8 mouse cellular contexts compared by ENCODE assay signal in the genomic region with DNA sequence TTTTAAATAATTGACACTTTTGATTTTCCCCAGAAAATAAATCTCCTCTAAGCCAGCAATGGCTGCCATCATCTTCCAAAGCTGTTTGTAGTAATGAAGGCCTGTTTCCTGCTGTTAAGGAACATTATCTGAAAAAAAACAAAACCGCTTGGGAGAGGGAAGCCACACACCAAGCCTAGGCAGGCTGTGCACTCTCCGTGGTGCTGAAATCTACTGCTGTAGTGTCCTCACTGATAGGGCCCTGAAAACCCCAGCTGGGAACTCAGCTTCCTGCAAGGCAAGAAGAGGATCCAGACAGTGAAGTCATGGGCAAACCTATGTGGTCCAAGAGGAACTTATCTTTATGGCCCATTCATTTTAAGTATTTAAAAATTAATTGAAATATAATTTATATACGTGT.
DNase-seq lines count a peak whose midpoint lies in the region; ATAC-seq and TF ChIP-seq lines count a peak whose summit lies in the region.

No protein-coding gene starts in this region.

- H3K9me3 ChIP-seq in kidney, embryonic 14.5 days (ENCODE audit: control insufficient read depth, low read length): no peaks in the 10 kb centered on the region
- no peaks in the 10 kb centered on the region for H3K9me3 ChIP-seq in neural tube, embryonic 11.5 days (ENCODE audit: control insufficient read depth, low read length)

- H3K9ac ChIP-seq in kidney, embryonic 14.5 days (ENCODE audit: low read depth, low read length): no peak overlapping the region
- H3K9ac ChIP-seq in neural tube, embryonic 11.5 days (ENCODE audit: low read length): no peak overlapping the region

- WGBS in kidney, adult 2 months: 19% methylated on average over 3 of the region's 3 CpGs
- 17% methylated on average over 3 of the region's 3 CpGs for WGBS in kidney, embryonic 14.5 days
- 16% methylated on average over 3 of the region's 3 CpGs for WGBS in neural tube, embryonic 11.5 days

- no peaks in the 10 kb centered on the region for H3K27me3 ChIP-seq in kidney, adult 2 months (replicated peaks; ENCODE audit: control insufficient read depth, insufficient read depth, low read length)
- H3K27me3 ChIP-seq in kidney, embryonic 14.5 days (ENCODE audit: control insufficient read depth, insufficient read depth, low read length): no peaks in the 10 kb centered on the region
- no peaks in the 10 kb centered on the region for H3K27me3 ChIP-seq in neural tube, embryonic 11.5 days (ENCODE audit: control insufficient read depth, insufficient read depth, low read length)

- H3K4me2 ChIP-seq in kidney, embryonic 14.5 days (replicated peaks; ENCODE audit: low read depth, low read length): no peak overlapping the region
- no peak overlapping the region for H3K4me2 ChIP-seq in neural tube, embryonic 11.5 days (ENCODE audit: low read depth)

- DNase-seq in kidney, adult 2 months: peak; percentile 13
- peak; percentile 16 to 64 for DNase-seq in adrenal gland, adult (ENCODE audit: inconsistent age in 2 of 2, low spot score in 1 of 2)
- DNase-seq in heart, postnatal 10 days: peak; percentile 44 to 62
- DNase-seq in neural tube, embryonic 11.5 days (ENCODE audit: low spot score): peak; percentile 60
- no peak for DNase-seq in natural killer cell, adult 2 months (ENCODE audit: low spot score in 2 of 2)
- DNase-seq in frontal cortex, postnatal 25 days (ENCODE audit: low spot score in 2 of 2): no peak
- no peak for DNase-seq in spleen, postnatal 14 days (ENCODE audit: low spot score in 2 of 2)

- no peak overlapping the region for H3K4me3 ChIP-seq in kidney, adult 2 months (ENCODE audit: insufficient read depth, low read depth, low read length)
- no peak overlapping the region for H3K4me3 ChIP-seq in kidney, embryonic 14.5 days (ENCODE audit: low read length)
- no peak overlapping the region for H3K4me3 ChIP-seq in neural tube, embryonic 11.5 days (ENCODE audit: low read depth, low read length)

- no peak for TF ChIP-seq POLR2A in kidney, adult 2 months (IDR thresholded peaks at IDR 0.05; ENCODE audit: low read depth, low read length)

- no peaks in the 10 kb centered on the region for H3K36me3 ChIP-seq in kidney, adult 2 months (ENCODE audit: control insufficient read depth, insufficient read depth, low read length)
- no peaks in the 10 kb centered on the region for H3K36me3 ChIP-seq in kidney, embryonic 14.5 days (ENCODE audit: control insufficient read depth, insufficient read depth, low read length)
- no peaks in the 10 kb centered on the region for H3K36me3 ChIP-seq in neural tube, embryonic 11.5 days (ENCODE audit: control insufficient read depth, insufficient read depth, low read length)

- no peak overlapping the region for H3K27ac ChIP-seq in kidney, adult 2 months (ENCODE audit: insufficient read depth, low read depth, low read length)
- no peak overlapping the region for H3K27ac ChIP-seq in kidney, embryonic 14.5 days (ENCODE audit: low read depth, low read length)
- H3K27ac ChIP-seq in neural tube, embryonic 11.5 days (ENCODE audit: low read depth, low read length): no peak overlapping the region

- TF ChIP-seq CTCF in kidney, adult 2 months (conservative IDR thresholded peaks at IDR 0.05; ENCODE audit: insufficient read depth, insufficient read length, low read depth, low read length): no peak

- intact Hi-C loops in heart, postnatal 10 days (cut with DNase I): no loop called here

- no peak; the same call in 1 of the 2 replicates for ATAC-seq in kidney, embryonic 14.5 days (ENCODE audit: low FRiP score, low TSS enrichment)
- ATAC-seq in neural tube, embryonic 11.5 days (ENCODE audit: insufficient read depth, low FRiP score, low TSS enrichment): no peak

- no peaks in the 10 kb centered on the region for H3K4me1 ChIP-seq in kidney, adult 2 months (ENCODE audit: control insufficient read depth, insufficient read depth, low read length)
- no peaks in the 10 kb centered on the region for H3K4me1 ChIP-seq in kidney, embryonic 14.5 days (ENCODE audit: control insufficient read depth, insufficient read depth, low read length)
- H3K4me1 ChIP-seq in neural tube, embryonic 11.5 days (ENCODE audit: control insufficient read depth, insufficient read depth, low read length): no peaks in the 10 kb centered on the region

Comparison
In these comparisons a context has a peak if more than half of its experiments do, and no peak if none do; other contexts are left out.
1. DNase-seq: peak in kidney, adult 2 months (single experiment), adrenal gland, adult (2 of 2), heart, postnatal 10 days (2 of 2) and neural tube, embryonic 11.5 days (single experiment); none in natural killer cell, adult 2 months (0 of 2), frontal cortex, postnatal 25 days (0 of 2) and spleen, postnatal 14 days (0 of 2).